Mouse (Mus musculus): ENCODE results near the gene Gm21885.
A peak's percentile ranks its signal among the peaks of the same experiment; 100 is the strongest.
"Not testable (repeated sequence)": the region's sequence is repeated elsewhere in the genome, so short reads cannot be mapped to it uniquely, and the experiment has no call there.

The Gm21885 gene

GRCm38 (mm10) chr11:94281199-94282181 lies at the start of gene Gm21885:
Gm21885 (plus strand) TSS chr11:94281873.
- DNase-seq (ENCODE audit: low read depth, low spot score), result no peak

- no peak for DNase-seq (ENCODE audit: low read depth, low spot score)
Measured at GRCm38 (mm10) chr11:94233405-94233804, 48.3 kb upstream of the Gm21885 start.

- no peak for DNase-seq (ENCODE audit: low read depth, low spot score)
Measured at GRCm38 (mm10) chr11:94234380-94234779, 47.3 kb upstream of the Gm21885 start.

- no peak for DNase-seq (ENCODE audit: low read depth, low spot score)
Measured at GRCm38 (mm10) chr11:94234857-94235256, 46.8 kb upstream of the Gm21885 start.

GRCm38 (mm10) chr11:94236074-94236473 lies 45.6 kb upstream of the Gm21885 start:
- peak; percentile 66 for DNase-seq (ENCODE audit: low read depth, low spot score)

- no peak for DNase-seq (ENCODE audit: low read depth, low spot score)
Measured at GRCm38 (mm10) chr11:94238786-94239185, 42.9 kb upstream of the Gm21885 start.

GRCm38 (mm10) chr11:94239706-94240105 lies 42.0 kb upstream of the Gm21885 start:
- DNase-seq (ENCODE audit: low read depth, low spot score), result no peak

GRCm38 (mm10) chr11:94242760-94243421 lies 38.8 kb upstream of the Gm21885 start:
- no peak for DNase-seq (ENCODE audit: low read depth, low spot score)

GRCm38 (mm10) chr11:94243422-94244180 lies 38.1 kb upstream of the Gm21885 start:
- no peak for DNase-seq (ENCODE audit: low read depth, low spot score)

- no peak for DNase-seq (ENCODE audit: low read depth, low spot score)
Measured at GRCm38 (mm10) chr11:94244385-94244784, 37.3 kb upstream of the Gm21885 start.

- DNase-seq (ENCODE audit: low read depth, low spot score), result no peak
Measured at GRCm38 (mm10) chr11:94245955-94246788, 35.5 kb upstream of the Gm21885 start, which contains the start of gene Wfikkn2. Wfikkn2 (minus strand) TSS chr11:94246005.

GRCm38 (mm10) chr11:94246789-94247061 lies 34.9 kb upstream of the Gm21885 start:
- no peak for DNase-seq (ENCODE audit: low read depth, low spot score)

- DNase-seq (ENCODE audit: low read depth, low spot score), result no peak
Measured at GRCm38 (mm10) chr11:94253156-94253555, 28.5 kb upstream of the Gm21885 start.

- no peak for DNase-seq (ENCODE audit: low read depth, low spot score)
Measured at GRCm38 (mm10) chr11:94253691-94254090, 28.0 kb upstream of the Gm21885 start.

GRCm38 (mm10) chr11:94255733-94256132 lies 25.9 kb upstream of the Gm21885 start:
- DNase-seq (ENCODE audit: low read depth, low spot score), result no peak

- no peak for DNase-seq (ENCODE audit: low read depth, low spot score)
Measured at GRCm38 (mm10) chr11:94257987-94258386, 23.7 kb upstream of the Gm21885 start.

GRCm38 (mm10) chr11:94259814-94260213 lies 21.9 kb upstream of the Gm21885 start:
- DNase-seq (ENCODE audit: low read depth, low spot score), result no peak

- no peak for DNase-seq (ENCODE audit: low read depth, low spot score)
Measured at GRCm38 (mm10) chr11:94261585-94262370, 19.9 kb upstream of the Gm21885 start.

- DNase-seq (ENCODE audit: low read depth, low spot score), result no peak
Measured at GRCm38 (mm10) chr11:94265134-94265785, 16.4 kb upstream of the Gm21885 start.

- not testable (repeated sequence) for DNase-seq (ENCODE audit: low read depth, low spot score)
Measured at GRCm38 (mm10) chr11:94266155-94266554, 15.5 kb upstream of the Gm21885 start.

Measured in retina, adult 2 months (tissue).